Mouse (Mus musculus) G1E (cell line): ENCODE measurements at regions not wholly inside any gene's neighbourhood (a gene's known extent, or its start where the extent isn't known, plus 50 kb on each side); places are given as distances from the start of the nearest gene placed in this dataset.

Source experiments
- ATAC-seq: 2 replicates; pipeline ENCODE4 v1.8.0; 2016; ENCODE audit warnings: mild to moderate bottlenecking; ENCODE audit not compliant: insufficient number of reproducible peaks, poor library complexity, low FRiP score, severe bottlenecking; ENCODE audit errors: extremely low read depth
- DNase-seq: peaks from one replicate; pipeline ENCODE4 v3.0.0; 2012; ENCODE audit warnings: low spot score
- H3K27me3 ChIP-seq: 2 replicates; pipeline ENCODE4 v1.6.1; 2012; ENCODE audit warnings: mild to moderate bottlenecking, low read length, inconsistent platforms; ENCODE audit not compliant: insufficient read depth
- H3K36me3 ChIP-seq: replicated peaks from 2 replicates; pipeline ENCODE3; 2012; ENCODE audit warnings: mild to moderate bottlenecking, inconsistent platforms
- H3K4me1 ChIP-seq: 2 replicates; pipeline ENCODE4 v1.6.1; 2012; ENCODE audit warnings: low read depth, low read length, inconsistent platforms, mixed read lengths; ENCODE audit not compliant: insufficient read depth
- H3K4me3 ChIP-seq: 2 replicates; pipeline ENCODE4 v1.5.1; 2012; ENCODE audit warnings: low read depth, mild to moderate bottlenecking, inconsistent platforms, low read length, moderate library complexity, mixed read lengths
- H3K9me3 ChIP-seq: replicated peaks from 2 replicates; pipeline ENCODE4 v1.6.1; 2012; ENCODE audit warnings: inconsistent platforms
- CTCF ChIP-seq: IDR thresholded peaks from 2 replicates; pipeline ENCODE4 v1.5.1; 2012; ENCODE audit warnings: low read depth, low read length, inconsistent platforms, mixed read lengths
- GATA1 ChIP-seq: IDR thresholded peaks from 2 replicates; pipeline ENCODE4 v1.6.1; 2012; ENCODE audit warnings: borderline replicate concordance, low read length, inconsistent platforms, mixed read lengths
- GATA2 ChIP-seq: IDR thresholded peaks from 2 replicates; pipeline ENCODE4 v1.6.1; 2012; ENCODE audit warnings: low read depth, low read length, inconsistent platforms, borderline replicate concordance
- POLR2AphosphoS5 ChIP-seq: IDR thresholded peaks from 2 replicates; pipeline ENCODE4 v1.6.1; 2012; ENCODE audit warnings: low read depth, low read length, inconsistent platforms; ENCODE audit not compliant: insufficient replicate concordance
- TAL1 ChIP-seq: conservative IDR thresholded peaks from 2 replicates; pipeline ENCODE4 v1.6.1; 2012; ENCODE audit warnings: low read depth, low read length, inconsistent platforms, mixed read lengths

GRCm38 (mm10) chr3:134105112-134105511, 131.2 kb upstream of the Cxxc4 start:
- TF ChIP-seq CTCF (no peak), TAL1 (no peak), POLR2AphosphoS5 (no peak), GATA1 (no peak), GATA2 (no peak)
- DNase-seq (no peak), ATAC-seq (no peak)
- Histone ChIP-seq H3K27me3 (no peaks in the 10 kb centered on the region), H3K4me3 (no peak overlapping the region), H3K4me1 (no peaks in the 10 kb centered on the region), H3K36me3 (no peaks in the 10 kb centered on the region), H3K9me3 (no peaks in the 10 kb centered on the region)

GRCm38 (mm10) chr3:134105567-134105966, 130.7 kb upstream of the Cxxc4 start:
- Histone ChIP-seq H3K9me3 (no peaks in the 10 kb centered on the region), H3K36me3 (no peaks in the 10 kb centered on the region), H3K4me3 (no peak overlapping the region), H3K4me1 (no peaks in the 10 kb centered on the region), H3K27me3 (no peaks in the 10 kb centered on the region)
- ATAC-seq (no peak), DNase-seq (no peak)
- TF ChIP-seq GATA2 (no peak), CTCF (no peak), TAL1 (no peak), GATA1 (no peak), POLR2AphosphoS5 (no peak)

GRCm38 (mm10) chr3:134114501-134114900, 121.8 kb upstream of the Cxxc4 start:
- Histone ChIP-seq H3K27me3 (no peaks in the 10 kb centered on the region), H3K36me3 (no peaks in the 10 kb centered on the region), H3K4me3 (no peak overlapping the region), H3K9me3 (no peaks in the 10 kb centered on the region), H3K4me1 (no peaks in the 10 kb centered on the region)
- no peak for TF ChIP-seq GATA1
- no peak for TF ChIP-seq TAL1
- TF ChIP-seq CTCF = no peak
- no peak for TF ChIP-seq GATA2
- no peak for TF ChIP-seq POLR2AphosphoS5
- DNase-seq (no peak), ATAC-seq (no peak)

GRCm38 (mm10) chr3:134115007-134115406, 121.3 kb upstream of the Cxxc4 start:
- ATAC-seq (no peak), DNase-seq (no peak)
- Histone ChIP-seq H3K4me1 (no peaks in the 10 kb centered on the region), H3K36me3 (no peaks in the 10 kb centered on the region), H3K27me3 (no peaks in the 10 kb centered on the region), H3K4me3 (no peak overlapping the region), H3K9me3 (no peaks in the 10 kb centered on the region)
- TF ChIP-seq CTCF (no peak), POLR2AphosphoS5 (no peak), GATA2 (no peak), TAL1 (no peak), GATA1 (no peak)

- no peak for ATAC-seq
- Histone ChIP-seq H3K27me3 (no peaks in the 10 kb centered on the region), H3K36me3 (no peaks in the 10 kb centered on the region), H3K4me3 (no peak overlapping the region), H3K9me3 (no peaks in the 10 kb centered on the region), H3K4me1 (no peaks in the 10 kb centered on the region)
- TF ChIP-seq TAL1 = no peak
- TF ChIP-seq POLR2AphosphoS5 = no peak
- TF ChIP-seq GATA2 = no peak
- TF ChIP-seq GATA1 = no peak
- TF ChIP-seq CTCF = no peak
- DNase-seq = no peak
These were observed 117.4 kb upstream of the Cxxc4 start for GRCm38 (mm10) chr3:134118898-134119297.

GRCm38 (mm10) chr3:134124982-134125381, 111.3 kb upstream of the Cxxc4 start:
- ATAC-seq = no peak
- DNase-seq = no peak
- no peaks in the 10 kb centered on the region for H3K27me3 ChIP-seq
- H3K4me1 ChIP-seq = no peaks in the 10 kb centered on the region
- no peaks in the 10 kb centered on the region for H3K36me3 ChIP-seq
- no peak overlapping the region for H3K4me3 ChIP-seq
- no peaks in the 10 kb centered on the region for H3K9me3 ChIP-seq
- no peak for TF ChIP-seq CTCF
- no peak for TF ChIP-seq GATA2
- TF ChIP-seq GATA1 = no peak

- Histone ChIP-seq H3K36me3 (no peaks in the 10 kb centered on the region), H3K4me3 (no peak overlapping the region), H3K4me1 (no peaks in the 10 kb centered on the region), H3K27me3 (no peaks in the 10 kb centered on the region), H3K9me3 (no peaks in the 10 kb centered on the region)
- DNase-seq = no peak
- TF ChIP-seq CTCF (no peak), GATA2 (no peak), GATA1 (no peak), POLR2AphosphoS5 (no peak), TAL1 (no peak)
- no peak for ATAC-seq
These were observed 105.9 kb upstream of the Cxxc4 start for GRCm38 (mm10) chr3:134130412-134130811.
